Mouse (Mus musculus): ENCODE results near the gene Gm8279. TPM values are rescaled to one million over a fixed set of nuclear protein-coding genes. Genes with fewer than 3 reads are reported as not detected.

Gene Gm8279
- not detected for total RNA-seq (2023)

GRCm38 (mm10) chr14:5131219-5131618, at the start of gene Gm8279:
Gene Gm8279, plus strand, starts transcription at chr14:5131519.

DNA sequence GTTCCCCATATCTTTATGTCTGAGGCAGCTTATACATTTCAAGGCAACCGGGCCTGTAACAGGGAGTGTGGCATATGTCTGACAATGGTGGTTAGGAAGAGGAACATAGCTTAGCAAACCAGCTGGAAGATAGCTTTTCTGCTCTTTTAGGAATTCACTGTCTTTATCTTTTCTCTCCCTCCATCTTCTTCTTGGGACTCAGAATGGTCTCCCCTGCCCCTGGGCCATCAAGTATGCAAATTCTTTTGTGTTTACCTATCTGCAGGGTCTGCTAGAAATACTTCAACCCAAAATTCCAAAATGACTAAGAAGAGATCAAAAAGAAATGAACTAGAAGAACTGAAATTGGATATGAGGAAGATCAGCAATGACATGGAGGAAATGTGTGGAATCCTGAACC, 32.9 kb downstream of the Gm8279 start, which contains the start of gene Gm3317:
TSS of gene Gm3317 (plus strand) at position 301 of the 400 bp plus-strand sequence.

GRCm38 (mm10) chr14:5185493-5185892, 54.2 kb downstream of the Gm8279 start, which contains the start of gene Gm8271:
Gene Gm8271, plus strand, starts transcription at chr14:5185793.

Other genes starting within 250 kb of the Gm8279 start
- gene Gm3278, start 239.1 kb upstream of the Gm8279 start, total RNA-seq (2023) = not detected
- not detected for gene Gm8297, start 147.6 kb upstream of the Gm8279 start, total RNA-seq (2023)
- gene Gm3298, start 115.6 kb upstream of the Gm8279 start, total RNA-seq (2023) = not detected
- gene 4930555G01Rik, start 80.9 kb upstream of the Gm8279 start, total RNA-seq (2023) = not detected
- not detected for gene Gm8281, start 60.5 kb upstream of the Gm8279 start, total RNA-seq (2023)
- not detected for gene Gm3317, start 33.0 kb downstream of the Gm8279 start, total RNA-seq (2023)
- not detected for gene Gm8271, start 54.3 kb downstream of the Gm8279 start, total RNA-seq (2023)
- not detected for gene Gm3526, start 129.1 kb downstream of the Gm8279 start, total RNA-seq (2023)
- not detected for gene Gm3542, start 203.4 kb downstream of the Gm8279 start, total RNA-seq (2023)